Mouse (Mus musculus) adrenal gland, postnatal 14 days (tissue): ENCODE measurements around the gene Ninj2. TPM values are rescaled to one million over a fixed set of nuclear protein-coding genes. Genes with fewer than 3 reads are reported as not detected.

Source experiments
- DNase-seq: peaks from one replicate; pipeline ENCODE4 v3.0.0; 2021; ENCODE audit warnings: mixed read lengths
- total RNA-seq: library from RNA; stranded (reverse); gene quantifications from 2 replicates; pipeline ENCODE4 v1.2.3, GENCODE M21; 2021

Ninj2 gene
- total RNA-seq, 1 experiment from 2014 or later = not detected

GRCm38 (mm10) chr6:120199638-120200394 lies 106.7 kb downstream of the Ninj2 start:
- no peak for DNase-seq

GRCm38 (mm10) chr6:120201956-120202355 lies 108.8 kb downstream of the Ninj2 start:
- DNase-seq = no peak

GRCm38 (mm10) chr6:120202406-120202805 lies 109.3 kb downstream of the Ninj2 start:
- DNase-seq = no peak

- no peak for DNase-seq
Observed at GRCm38 (mm10) chr6:120206586-120206985, 113.4 kb downstream of the Ninj2 start.

- no peak for DNase-seq
Observed at GRCm38 (mm10) chr6:120211536-120211935, 118.4 kb downstream of the Ninj2 start.

- DNase-seq = no peak
Observed at GRCm38 (mm10) chr6:120216702-120217101, 123.6 kb downstream of the Ninj2 start.

- no peak for DNase-seq
Observed at GRCm38 (mm10) chr6:120219281-120219680, 126.1 kb downstream of the Ninj2 start.

- DNase-seq = peak; percentile 81
Observed at GRCm38 (mm10) chr6:120222669-120223068, 129.5 kb downstream of the Ninj2 start.

- no peak for DNase-seq
Observed at GRCm38 (mm10) chr6:120225355-120225754, 132.2 kb downstream of the Ninj2 start.

- no peak for DNase-seq
Observed at GRCm38 (mm10) chr6:120227068-120227467, 133.9 kb downstream of the Ninj2 start.

- no peak for DNase-seq
Observed at GRCm38 (mm10) chr6:120229806-120230205, 136.7 kb downstream of the Ninj2 start.

- DNase-seq = no peak
Observed at GRCm38 (mm10) chr6:120230441-120230840, 137.3 kb downstream of the Ninj2 start.

- DNase-seq = no peak
Observed at GRCm38 (mm10) chr6:120232885-120233284, 139.7 kb downstream of the Ninj2 start.

GRCm38 (mm10) chr6:120235874-120236273 lies 142.7 kb downstream of the Ninj2 start:
- no peak for DNase-seq

- no peak for DNase-seq
Observed at GRCm38 (mm10) chr6:120240461-120240860, 147.3 kb downstream of the Ninj2 start.

- peak; percentile 35 for DNase-seq
Observed at GRCm38 (mm10) chr6:120241453-120241852, 148.3 kb downstream of the Ninj2 start.

GRCm38 (mm10) chr6:120242530-120242929 lies 149.4 kb downstream of the Ninj2 start:
- DNase-seq = no peak

GRCm38 (mm10) chr6:120243250-120243649 lies 150.1 kb downstream of the Ninj2 start:
- DNase-seq = no peak

GRCm38 (mm10) chr6:120246676-120247075 lies 153.5 kb downstream of the Ninj2 start:
- peak; percentile 32 for DNase-seq

- DNase-seq = no peak
Observed at GRCm38 (mm10) chr6:120249831-120250230, 156.7 kb downstream of the Ninj2 start.
